Mouse (Mus musculus): ENCODE measurements around the gene Ccn2.
"Not testable (repeated sequence)": the region's sequence is repeated elsewhere in the genome, so short reads cannot be mapped to it uniquely, and the experiment has no call there.

Gene Ccn2

DNA sequence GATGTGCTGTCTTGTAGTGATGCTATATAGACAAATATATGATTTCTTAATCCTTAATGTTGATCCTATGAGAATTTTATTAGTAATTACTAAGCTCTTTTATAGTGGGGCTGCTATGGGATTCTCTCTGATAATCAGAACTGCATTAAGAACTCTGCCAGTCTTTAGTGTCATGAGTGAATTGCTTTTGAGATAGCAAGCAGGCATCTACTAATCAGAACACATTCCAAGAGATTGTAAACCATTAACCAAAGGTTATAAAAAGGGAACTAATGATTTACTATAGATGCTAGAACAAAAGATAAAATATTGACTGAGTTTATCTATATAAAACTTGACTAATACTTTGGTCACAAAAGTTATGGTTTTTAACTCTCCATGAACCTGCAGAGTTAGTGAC lies 8.5 kb downstream of the Ccn2 start:
- DNase-seq (ENCODE audit: low spot score) = no peak

DNA sequence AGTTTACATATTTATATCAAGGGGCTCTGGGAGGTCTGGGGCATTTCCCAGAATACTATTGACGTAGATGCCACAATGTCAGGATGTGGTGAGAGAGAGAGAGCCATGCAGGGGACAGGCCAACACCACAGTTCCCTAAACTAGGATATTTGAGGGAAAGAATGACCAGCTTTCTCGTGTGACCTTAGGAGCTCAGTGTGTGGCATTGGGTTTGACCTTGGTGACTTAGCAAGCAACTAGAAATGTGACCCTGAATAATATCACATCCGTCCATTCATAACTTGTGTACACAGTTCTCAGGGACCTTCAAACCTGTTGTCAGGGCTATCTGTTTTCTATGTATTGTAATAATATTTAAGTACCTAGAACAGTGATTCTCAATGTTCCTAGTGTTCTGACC lies 13.9 kb downstream of the Ccn2 start:
- no peak for DNase-seq (ENCODE audit: low spot score)

DNA sequence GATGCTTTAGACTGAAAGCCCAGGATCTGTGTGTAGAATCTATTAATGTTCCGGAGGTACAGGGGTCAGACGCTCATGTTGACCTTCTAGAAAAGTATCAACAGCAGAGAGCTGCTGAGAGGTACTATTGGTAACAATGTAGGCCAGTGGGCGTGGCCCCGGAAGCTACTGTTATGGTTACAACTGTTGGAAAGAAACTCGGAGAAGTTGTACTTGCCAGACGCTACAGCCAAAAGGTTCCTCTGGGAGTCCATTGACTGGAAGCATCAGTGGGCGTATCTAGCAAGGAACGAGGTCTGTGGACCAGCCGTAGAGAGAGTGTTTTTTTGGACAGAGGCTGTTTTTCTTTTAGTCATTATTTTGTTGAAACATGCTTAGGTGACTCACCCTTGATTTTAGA lies 14.5 kb downstream of the Ccn2 start:
- no peak for DNase-seq (ENCODE audit: low spot score)

DNA sequence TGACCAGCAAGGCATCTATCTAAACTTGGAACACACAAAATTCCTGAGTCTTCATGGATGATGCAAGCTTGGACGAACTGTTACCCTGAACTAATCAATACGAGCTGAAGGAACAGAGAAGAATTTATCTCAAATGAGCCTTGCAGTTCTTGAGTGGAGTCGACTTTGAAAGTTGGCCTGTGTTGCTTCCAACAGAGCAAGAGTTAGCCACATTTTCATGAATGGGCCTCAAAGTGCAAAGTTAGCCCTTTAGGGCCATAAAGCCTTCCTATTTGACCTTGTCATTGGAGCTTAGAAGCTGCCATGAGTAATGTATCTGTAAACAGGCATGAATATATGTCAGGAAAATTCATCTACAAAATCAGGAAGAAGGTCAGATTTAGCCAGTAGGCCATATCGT lies 19.5 kb downstream of the Ccn2 start:
- no peak for DNase-seq (ENCODE audit: low spot score)

DNA sequence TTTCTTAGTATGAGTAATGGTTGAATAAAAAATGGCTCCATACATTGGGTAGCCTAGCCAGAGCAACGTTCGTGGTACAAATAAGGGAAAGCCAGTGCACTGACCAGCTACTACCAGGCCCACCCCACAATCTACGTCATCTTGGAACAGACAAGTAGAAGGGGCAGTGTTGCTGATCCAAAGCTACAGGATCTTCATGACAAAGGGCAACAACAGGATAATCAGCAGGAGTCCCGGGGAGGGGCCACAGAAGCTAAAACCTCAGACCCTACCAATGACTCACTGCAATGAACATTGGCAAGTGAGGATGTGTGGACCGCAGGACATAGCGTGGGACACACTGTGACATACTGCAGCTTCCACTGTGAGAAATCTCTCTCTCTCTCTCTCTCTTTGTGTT lies 20.6 kb downstream of the Ccn2 start:
- no peak for DNase-seq (ENCODE audit: low spot score)

DNA sequence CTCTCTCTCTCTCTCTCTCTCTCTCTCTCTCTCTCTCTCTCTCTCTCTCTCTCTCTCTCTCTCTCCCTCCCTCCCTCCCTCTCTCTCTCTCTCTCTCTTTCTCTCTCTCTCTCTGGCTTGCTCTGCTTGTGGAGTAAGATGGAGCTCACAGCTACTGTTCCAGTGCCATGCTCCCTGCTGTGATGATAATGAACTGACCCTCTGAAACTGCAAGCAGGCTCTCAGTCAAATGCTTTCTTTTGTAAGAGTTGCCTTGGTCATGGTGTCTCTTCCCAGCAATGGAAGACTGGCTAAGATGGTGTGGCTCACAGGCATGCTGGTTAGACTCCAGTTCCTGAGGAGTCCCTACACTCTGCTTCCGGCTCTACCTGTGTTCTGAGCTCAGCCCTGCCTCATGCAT lies 21.3 kb downstream of the Ccn2 start:
- DNase-seq (ENCODE audit: low spot score) = not testable (repeated sequence)

DNA sequence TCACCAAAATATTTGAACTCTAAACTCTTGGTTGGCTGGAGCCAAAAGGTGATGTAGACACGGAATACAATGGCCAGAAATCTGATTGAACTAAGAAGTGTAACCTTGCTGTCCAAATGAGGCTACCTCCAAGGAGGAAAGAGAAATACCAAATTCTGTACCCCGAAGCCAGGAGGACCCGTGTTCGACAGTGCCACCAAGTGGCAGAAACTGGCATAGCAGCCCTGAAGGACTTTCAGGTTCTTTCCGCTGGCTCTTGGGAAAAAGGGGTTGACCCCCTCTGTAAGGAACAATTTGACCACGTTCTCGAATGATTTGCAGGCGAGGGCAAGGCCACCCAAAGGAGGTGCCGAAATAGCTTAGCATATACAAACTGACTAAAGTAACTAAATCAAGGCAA lies 26.3 kb downstream of the Ccn2 start:
- peak; percentile 74 for DNase-seq (ENCODE audit: low spot score)

DNA sequence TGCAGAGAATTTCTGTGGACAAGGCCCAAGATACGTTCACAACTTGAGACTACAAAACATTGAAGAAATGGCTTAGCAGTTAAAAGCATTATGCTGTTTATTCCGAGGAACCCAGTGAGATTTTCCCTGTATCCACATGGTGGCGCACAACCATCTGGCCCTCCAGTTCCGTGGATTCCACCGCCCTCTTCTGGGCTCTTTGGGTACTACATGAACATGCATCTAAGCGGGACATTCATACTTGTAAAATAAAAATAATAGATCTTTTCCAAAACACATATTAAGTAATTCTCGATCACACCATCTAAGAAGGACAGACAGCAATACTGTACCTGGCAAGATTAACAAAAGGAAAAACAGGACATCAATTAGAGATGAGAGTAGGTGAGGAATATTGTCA lies 27.3 kb downstream of the Ccn2 start:
- peak; percentile 76 for DNase-seq (ENCODE audit: low spot score)

DNA sequence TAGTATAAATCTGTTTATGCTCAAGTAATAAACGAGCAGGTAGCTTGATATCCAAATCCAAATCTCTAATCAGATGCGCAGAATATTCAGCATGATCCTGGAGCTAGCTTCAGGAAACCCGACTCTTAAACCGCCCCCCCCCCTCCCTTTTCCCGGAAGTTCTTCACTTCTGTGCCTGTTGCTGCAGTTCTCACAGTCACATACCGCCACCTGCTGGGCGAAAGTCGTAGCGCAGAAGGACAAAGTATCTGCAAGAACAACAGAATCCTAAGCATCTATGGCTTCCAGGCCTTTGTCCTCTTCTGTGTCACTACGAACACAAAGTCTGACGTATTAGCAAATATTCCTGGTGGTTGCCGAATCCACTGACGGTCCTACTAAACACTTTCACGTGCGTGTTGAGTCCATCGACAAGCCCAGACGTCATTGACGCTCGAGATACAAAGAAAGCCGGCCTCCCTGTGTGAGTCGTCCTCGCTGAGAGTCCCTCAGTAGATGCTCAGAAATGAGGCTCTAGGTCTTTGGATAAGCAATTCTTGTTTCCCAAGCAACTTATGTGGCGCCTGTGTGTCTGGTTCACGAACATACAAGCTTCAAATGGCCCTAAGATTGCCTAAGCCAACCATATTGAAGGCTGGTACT lies 29.9 kb downstream of the Ccn2 start:
- DNase-seq (ENCODE audit: low spot score) = peak; percentile 90

DNA sequence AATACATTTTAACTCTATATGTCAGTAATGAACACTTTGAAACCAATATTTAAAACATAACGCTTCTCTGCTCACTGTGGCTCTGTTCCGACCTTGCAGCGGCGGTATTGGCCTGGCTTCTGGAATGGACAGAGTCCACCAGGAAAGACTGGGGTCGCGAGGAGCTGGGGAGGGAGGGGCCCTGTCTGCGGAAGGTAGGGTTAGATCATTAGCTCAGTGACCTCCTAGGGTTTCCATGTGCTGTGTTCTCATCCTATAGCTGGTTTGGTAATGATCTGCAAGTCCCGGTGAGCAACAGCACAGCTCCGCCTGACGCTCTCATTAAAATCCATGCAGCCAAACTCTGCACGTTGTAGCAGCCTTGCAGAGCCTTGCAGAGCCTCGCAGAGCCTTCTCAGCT lies 32.0 kb downstream of the Ccn2 start:
- DNase-seq (ENCODE audit: low spot score) = peak; percentile 17

DNA sequence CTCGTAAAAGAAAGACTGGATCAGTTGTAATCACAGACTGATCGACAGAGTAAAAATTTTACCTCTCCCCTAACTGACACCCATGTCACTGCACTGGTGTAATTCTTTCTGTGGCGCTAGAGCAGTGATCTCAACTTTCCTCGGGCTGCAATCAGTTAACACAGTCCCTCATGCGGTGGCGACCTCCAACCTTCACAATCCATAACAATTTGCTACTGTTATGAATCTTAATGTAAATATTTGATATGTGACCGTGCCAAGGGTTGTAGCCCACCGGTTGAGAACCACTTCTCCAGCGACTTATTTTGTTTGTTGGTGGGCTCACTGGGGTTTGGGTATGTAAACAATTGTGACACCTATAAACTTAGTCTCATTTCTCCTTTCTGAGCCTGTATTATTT lies 33.2 kb downstream of the Ccn2 start:
- no peak for DNase-seq (ENCODE audit: low spot score)

DNA sequence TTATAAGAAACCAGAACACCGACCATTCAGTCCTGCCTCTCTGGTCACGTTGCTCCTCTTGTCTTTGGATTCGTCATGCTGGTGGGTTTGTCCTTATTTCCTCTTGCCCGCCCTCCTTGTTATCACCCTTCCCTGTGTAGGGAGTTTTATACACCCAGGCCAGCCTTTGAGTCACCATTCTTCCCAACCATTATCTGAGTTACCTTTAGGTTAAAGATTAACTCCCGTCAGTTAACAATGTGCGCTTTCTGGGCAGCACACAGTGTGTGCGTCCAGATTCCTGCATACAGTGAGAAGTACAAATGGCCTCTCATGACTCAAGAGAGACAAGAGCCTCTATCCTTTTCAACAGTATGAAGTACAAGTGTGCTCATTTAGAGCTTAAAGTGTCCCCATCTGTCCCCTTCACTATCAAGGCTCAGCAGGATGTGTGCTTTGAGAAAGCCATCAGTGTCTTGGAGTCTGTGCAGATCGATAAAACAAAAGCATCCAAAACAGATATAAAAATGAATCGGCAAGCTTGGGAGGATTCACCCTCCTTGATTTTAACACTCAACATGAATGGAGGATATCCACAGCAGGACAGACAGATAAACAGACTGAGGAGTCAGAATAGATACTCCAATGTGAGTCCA lies 34.0 kb downstream of the Ccn2 start:
- DNase-seq (ENCODE audit: low spot score) = no peak

DNA sequence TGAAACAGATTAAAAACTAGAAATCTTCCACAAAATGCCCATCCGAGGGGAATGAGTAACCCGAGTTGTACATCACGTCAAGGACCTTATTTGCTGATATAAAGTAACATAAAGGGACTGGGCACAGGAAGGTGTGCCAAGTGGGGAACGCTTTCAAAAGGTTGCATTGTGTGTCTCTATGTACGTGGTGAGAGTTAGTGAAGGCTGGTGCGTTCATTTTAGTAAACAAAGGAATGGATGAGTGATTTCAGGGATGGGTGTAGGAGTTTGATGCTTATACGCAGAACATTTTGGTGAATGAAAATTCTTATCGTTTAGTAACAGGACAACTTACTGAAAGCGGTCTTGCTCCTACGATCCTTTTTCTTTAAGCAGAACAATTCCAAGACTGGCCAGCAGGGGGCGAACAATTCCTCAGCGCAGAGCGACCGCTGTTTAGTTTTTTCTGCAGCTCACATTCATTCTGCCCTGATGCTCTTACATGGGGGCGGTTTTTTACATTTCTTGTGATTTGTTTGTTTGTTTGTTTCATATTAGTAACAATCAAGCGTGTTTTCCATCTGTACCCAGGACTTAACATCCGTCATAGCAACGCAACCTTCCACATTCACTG lies 35.3 kb downstream of the Ccn2 start:
- DNase-seq (ENCODE audit: low spot score) = peak; percentile 89

DNA sequence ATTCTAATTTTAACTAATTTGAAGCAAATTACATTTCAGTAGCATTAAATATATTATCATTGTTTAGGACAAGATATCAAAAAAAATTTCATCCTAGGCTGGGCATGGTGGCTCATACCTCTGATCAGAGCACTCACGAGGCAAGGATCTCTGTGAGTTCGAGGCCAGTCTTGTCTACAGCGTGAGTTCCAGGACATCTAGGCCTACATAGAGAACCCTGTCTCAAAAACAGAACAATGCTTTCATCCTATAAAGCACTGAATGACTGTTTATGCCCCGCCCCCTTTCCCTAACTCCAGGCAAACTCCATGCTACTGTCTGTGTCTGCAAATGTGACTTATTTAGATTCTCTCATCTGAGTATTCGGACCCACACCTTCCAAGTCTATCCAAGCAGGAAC lies 35.9 kb downstream of the Ccn2 start:
- DNase-seq (ENCODE audit: low spot score) = no peak

DNA sequence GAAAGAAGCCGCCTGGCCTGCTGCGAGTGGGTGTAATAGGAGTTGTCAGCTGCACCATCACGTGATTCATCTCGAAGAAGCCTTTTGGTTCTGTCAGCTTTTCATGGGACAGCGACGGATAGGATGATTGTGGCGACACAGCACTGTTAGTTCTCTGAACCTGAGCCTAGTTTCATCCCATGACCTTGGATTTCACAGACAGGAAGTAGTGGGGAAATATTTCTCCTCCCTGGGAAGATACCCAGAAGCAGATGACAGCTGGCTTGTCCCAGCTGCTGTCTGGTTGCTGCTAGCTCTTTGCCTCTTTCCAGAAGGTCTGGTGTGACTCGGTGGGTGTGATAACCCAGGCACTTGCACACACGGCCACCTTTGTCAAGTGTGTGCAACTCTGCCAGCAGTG lies 39.0 kb downstream of the Ccn2 start:
- DNase-seq (ENCODE audit: low spot score) = no peak

DNA sequence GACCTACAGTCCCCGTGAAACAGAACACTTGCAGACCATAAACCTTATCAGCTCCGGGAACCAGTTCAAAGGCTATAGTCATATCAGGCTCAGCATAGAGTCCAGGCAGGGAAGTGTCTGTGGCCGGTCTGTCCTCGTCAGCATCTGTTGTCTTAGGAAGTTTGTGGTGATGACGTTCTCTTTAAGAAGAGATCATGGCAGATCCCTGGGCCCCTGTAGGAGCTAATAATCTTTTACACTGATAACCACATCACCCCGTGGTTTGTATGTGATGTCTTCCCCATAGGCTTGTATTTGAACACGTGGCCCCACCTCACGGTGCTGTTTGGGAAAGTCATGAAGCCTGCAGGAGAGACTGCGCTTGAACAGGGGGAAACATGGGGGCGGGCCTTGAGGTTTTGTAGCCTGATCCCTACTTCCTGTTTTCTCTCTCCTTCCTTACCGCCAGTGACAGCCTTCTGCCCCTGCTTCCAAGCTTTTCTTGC lies 40.1 kb downstream of the Ccn2 start:
- no peak for DNase-seq (ENCODE audit: low spot score)

DNA sequence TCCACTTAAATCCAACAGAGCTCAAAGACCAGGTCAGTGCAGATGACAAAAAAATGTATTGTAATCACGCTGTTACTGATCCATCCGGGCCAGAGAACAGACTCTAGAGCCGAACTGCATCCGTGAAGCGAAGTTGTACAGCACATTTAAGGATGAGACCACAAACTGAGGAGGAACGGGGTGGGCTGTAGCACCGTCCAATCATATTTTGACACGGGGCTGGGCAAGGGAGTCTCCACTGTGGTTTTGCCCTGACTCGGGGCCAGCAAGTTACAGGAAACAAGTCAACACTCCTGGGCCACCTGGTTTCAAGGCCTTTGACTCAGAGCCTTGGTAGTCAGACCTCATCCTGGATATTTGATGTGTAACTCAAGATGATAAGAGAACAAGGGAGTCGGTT lies 40.6 kb downstream of the Ccn2 start:
- DNase-seq (ENCODE audit: low spot score) = no peak

DNA sequence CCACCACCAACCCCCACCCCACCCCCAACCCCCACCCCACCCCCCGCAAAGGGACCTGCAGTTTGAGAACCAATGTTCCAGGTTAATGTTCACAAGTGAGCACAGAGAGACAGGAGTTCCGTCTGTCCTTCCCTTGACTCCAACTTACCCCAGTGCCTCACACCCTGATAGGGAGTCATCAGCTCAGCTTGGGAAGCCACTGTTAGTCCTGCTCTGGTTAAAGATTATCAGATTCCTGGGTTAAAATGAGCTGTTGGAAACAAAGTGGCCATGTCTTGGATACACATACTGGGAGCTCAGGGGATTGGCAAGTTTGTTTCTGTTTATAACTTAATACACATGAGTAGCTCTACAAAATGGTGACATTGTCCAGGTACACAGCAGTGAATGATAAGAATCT lies 41.7 kb downstream of the Ccn2 start:
- no peak for DNase-seq (ENCODE audit: low spot score)

DNA sequence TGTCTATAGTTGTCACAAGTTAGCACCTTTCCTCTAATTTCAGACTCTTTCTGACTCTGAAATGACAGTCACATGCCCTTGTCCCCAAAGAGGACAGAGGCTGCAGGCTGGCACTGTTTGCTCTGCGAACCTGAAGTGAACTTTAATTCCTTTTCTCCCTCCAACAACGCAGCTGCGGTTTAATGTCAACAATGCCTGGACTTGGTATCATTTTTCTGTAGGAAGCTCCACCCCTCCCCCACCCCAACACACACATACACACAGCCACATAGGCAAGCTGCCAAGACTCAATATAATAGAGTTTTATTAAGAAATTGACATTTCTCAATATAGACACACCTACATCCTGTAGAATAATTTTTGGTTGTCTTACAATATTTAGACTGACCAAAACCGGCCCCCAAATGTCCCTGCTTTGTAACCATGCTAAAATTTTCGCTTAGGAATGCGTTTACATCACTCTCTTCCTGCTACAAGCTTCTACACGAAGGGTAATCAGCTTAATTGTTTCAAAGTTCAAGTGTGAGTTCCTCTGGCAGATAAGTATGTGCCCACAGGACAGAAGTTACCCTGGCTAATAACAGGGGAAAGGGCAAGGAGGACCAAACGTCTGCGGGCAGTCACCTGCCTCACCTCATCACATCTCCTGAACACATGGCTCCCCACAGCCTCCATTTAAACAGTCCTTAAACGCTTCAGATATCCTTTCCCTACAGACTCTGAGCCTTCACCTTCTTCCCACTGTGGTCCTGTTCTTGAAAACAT lies 43.2 kb downstream of the Ccn2 start:
- no peak for DNase-seq (ENCODE audit: low spot score)

DNA sequence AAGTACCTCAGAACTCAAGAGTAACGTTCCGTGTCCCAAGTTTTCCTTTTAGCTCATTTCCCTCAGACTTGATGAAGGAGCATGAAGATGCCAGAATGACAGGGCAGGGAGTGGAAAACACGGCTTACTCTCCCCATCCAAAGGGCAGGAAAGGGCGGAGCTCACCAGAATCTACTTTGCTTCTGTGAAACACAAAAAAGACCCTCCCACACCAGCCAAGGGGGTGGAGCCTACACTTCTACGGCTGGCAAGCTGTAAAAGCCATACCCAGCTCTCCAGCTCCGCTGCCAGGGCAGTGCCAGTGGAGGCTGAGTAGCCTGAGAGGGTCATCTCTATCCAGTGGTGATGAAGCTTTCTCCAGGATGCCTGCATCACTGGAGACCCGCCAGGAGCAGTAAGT lies 44.4 kb downstream of the Ccn2 start:
- no peak for DNase-seq (ENCODE audit: low spot score)

DNA sequence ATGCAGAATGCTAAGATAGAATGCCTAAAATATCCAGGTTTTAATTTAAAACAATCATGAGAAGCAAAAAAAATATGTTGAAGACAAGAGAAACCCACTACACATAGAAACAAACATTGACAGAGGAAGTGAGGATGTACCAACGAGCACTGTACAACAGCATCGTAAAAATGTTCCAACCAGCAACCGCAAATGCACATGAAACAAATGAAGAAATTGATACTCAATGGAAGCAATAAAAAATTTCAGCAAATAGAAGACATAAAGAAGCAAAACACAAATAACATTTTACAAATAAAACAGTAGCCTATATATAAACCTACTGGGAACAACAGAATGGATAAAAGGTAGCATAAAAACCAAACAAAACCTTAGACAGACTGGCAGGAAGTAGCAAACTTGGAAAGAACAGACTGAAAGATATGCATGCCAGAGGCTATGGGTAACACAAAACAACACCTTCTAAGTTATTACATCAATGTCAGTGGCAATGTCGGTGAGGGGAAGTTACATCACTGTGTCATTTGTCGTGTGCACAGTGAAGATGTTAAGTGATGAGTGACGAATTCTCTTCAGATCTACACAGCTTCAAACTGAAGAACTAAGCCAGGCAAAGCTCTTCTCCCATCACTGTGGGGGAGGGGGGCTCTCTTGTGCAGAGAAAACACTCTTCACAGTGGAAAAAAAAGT lies 45.1 kb downstream of the Ccn2 start:
- DNase-seq (ENCODE audit: low spot score) = no peak

DNA sequence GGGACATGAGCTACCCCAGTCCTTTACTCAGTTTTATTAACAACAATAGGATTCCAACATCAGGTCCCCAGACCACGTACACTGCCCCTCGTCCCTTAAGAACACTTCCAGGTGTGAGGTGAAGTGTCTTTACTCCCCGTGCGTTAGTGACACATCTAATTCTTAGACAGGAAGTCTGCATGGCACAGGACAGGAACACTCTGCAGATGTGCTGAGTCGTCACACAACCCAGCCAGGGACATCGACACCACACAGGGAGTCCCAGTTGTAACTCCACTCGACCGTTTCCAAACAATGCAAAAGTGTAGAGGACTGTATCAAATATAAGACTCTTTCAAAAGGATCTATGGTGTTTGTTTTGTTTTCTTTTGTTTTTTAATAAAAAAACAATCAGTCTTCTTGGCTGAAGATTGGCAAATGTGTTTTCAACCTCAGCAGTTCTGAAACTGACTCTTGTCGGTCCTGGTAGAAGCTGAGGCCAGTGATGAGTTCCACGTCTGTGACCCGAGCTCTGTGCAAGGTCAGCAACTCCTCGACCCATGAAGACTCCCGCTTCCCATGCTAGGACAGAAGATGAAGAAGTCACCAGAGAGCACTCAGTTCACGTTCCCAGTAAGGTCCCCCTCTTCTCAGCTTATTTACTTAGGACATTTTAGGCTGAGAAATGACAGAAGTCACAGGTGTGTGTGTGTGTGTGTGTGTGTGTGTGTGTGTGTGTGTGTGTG lies 46.3 kb downstream of the Ccn2 start:
- no peak for DNase-seq (ENCODE audit: low spot score)

All from retina, embryonic 14.5 days (tissue).